Mouse (Mus musculus) embryonic fibroblast, embryonic 13.5 days (primary cell): ENCODE measurements around the gene D430019H16Rik.

Source experiments
- CTCF ChIP-seq: IDR thresholded peaks from 2 replicates; pipeline ENCODE4 v1.5.1; 2011; ENCODE audit warnings: mild to moderate bottlenecking, control low read depth, low read length, moderate library complexity, borderline replicate concordance; ENCODE audit not compliant: insufficient read depth
- POLR2A ChIP-seq: IDR thresholded peaks from 2 replicates; pipeline ENCODE4 v1.6.1; 2011; ENCODE audit warnings: low read depth, mild to moderate bottlenecking, control low read depth, low read length, moderate library complexity

GRCm38 (mm10) chr12:105511109-105511508, 57.5 kb downstream of the D430019H16Rik start:
- TF ChIP-seq CTCF, result no peak
- TF ChIP-seq POLR2A, result no peak
